Mouse (Mus musculus) cerebellum, adult 2 months (tissue): ENCODE measurements at regions not wholly inside any gene's neighbourhood (a gene's known extent, or its start where the extent isn't known, plus 50 kb on each side); places are given as distances from the start of the nearest gene placed in this dataset.
"Not testable (repeated sequence)": the region's sequence is repeated elsewhere in the genome, so short reads cannot be mapped to it uniquely, and the experiment has no call there.

Experiments used
- DNase-seq, 2 experiments: peaks; one replicate each; pipeline ENCODE4 v3.0.0; 2021
- H3K27ac ChIP-seq: fragments of 200-500 bp; 2 replicates; pipeline ENCODE4 v1.5.1; 2012; ENCODE audit warnings: low read length, control low read depth, inconsistent platforms; ENCODE audit not compliant: insufficient read depth
- H3K27me3 ChIP-seq: fragments of 200-500 bp; 2 replicates; pipeline ENCODE4 v1.6.1; 2012; ENCODE audit warnings: inconsistent platforms, mild to moderate bottlenecking, low read length, moderate library complexity; ENCODE audit not compliant: control insufficient read depth, insufficient read depth
- H3K4me1 ChIP-seq: fragments of 200-500 bp; 2 replicates; pipeline ENCODE4 v1.6.1; 2011; ENCODE audit warnings: low read length; ENCODE audit not compliant: control insufficient read depth, insufficient read depth
- H3K4me3 ChIP-seq: fragments of 200-500 bp; replicated peaks from 2 replicates; pipeline ENCODE3; 2011; ENCODE audit warnings: mild to moderate bottlenecking, low read depth, low read length, control low read depth; ENCODE audit not compliant: insufficient read depth
- CTCF ChIP-seq: fragments of 200-500 bp; IDR thresholded peaks from 2 replicates; pipeline ENCODE4 v1.5.1; 2011; ENCODE audit warnings: low read depth, mild to moderate bottlenecking, control low read depth, low read length, moderate library complexity, borderline replicate concordance; ENCODE audit not compliant: insufficient read depth
- POLR2A ChIP-seq: fragments of 200-500 bp; IDR thresholded peaks from 2 replicates; pipeline ENCODE4 v1.6.1; 2011; ENCODE audit warnings: low read length, control low read depth, borderline replicate concordance; ENCODE audit not compliant: insufficient read depth
- WGBS: fragments of 180-500 bp; shearing (Covaris S2); methylation state at CpG from one replicate; pipeline ENCODE4 v1.1.7; 2018; 5-methylcytosine and 5-hydroxymethylcytosine counted together

DNA sequence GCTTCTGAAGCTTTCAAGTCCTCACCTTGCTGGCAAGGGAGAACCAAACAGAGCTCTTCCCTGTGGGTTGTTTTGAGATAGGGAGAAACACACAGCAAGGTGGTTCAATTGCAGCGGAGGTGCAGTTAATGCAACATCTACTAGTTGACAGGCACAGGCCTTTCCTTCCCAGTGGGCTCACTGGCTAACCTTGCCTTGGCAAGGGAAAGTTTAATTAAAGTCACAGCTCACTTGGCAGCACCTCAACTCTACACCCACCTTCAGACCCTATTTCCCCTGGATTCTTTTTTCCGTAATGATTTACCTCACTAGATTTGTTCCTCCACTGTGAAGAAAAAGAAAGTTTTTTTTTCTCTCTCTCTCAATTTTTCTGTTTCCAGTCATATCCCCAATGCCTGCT is 314.5 kb downstream of the Tlr4 start:
- TF ChIP-seq POLR2A (no peak), CTCF (no peak)
- WGBS = 89% methylated on average over 2 of the region's 2 CpGs
- Histone ChIP-seq H3K27ac (no peak overlapping the region), H3K4me1 (no peaks in the 10 kb centered on the region), H3K4me3 (no peak overlapping the region), H3K27me3 (no peaks in the 10 kb centered on the region)
- DNase-seq = no peak

DNA sequence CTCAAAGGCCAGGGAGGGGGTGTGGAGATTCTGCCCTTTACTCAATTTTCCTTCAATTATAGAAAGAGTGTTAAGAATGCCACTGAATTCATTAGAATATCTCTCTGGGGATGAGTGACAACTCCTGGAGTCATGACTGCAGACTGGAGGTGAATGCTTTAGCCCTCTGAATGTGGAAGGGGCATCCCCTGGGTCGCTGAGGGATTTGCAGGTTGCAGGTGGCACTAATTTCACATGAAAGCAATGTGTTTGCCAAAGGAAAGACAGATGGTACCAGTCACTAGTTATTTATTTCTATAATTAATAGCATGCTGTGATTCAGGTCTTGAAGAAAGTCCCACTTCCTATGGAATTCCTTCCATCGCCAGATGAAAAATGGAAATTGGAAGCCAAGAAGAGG is 321.1 kb downstream of the Tlr4 start:
- Histone ChIP-seq H3K4me1 (no peaks in the 10 kb centered on the region; the same call in 1 of the 2 replicates), H3K27ac (no peak overlapping the region), H3K27me3 (no peaks in the 10 kb centered on the region), H3K4me3 (no peak overlapping the region)
- peak; percentile 27 to 70 for DNase-seq
- WGBS = 8% methylated on average over 2 of the region's 2 CpGs
- TF ChIP-seq CTCF (no peak), POLR2A (no peak)

DNA sequence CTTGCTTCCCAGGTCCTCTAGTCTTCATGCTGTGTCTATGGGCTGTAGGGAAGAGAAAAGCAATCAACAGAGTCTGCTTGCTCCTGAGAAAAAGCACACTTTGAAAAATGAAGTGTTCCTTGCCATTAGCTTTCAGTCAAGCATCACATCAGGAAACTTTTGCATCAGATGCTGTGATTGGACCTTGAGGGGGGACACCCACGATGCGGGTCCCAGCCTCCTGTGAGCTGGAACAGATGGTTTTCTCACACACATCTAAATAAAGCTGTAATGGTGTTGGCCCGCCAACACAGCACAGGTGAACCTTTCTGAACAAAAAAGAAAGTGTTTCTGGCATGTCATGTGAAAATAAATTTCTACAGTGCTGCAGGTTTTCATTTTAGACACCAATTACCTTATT is 335.3 kb downstream of the Tlr4 start:
- DNase-seq = peak; percentile 20 to 52
- 13% methylated on average over 3 of the region's 3 CpGs for whole genome bisulfite sequencing
- H3K27ac ChIP-seq = no peak overlapping the region
- peaks cover 3% of the 10 kb centered on the region; the same call in 1 of the 2 replicates for H3K4me1 ChIP-seq
- no peak overlapping the region for H3K4me3 ChIP-seq
- TF ChIP-seq POLR2A = no peak
- no peak for TF ChIP-seq CTCF
- H3K27me3 ChIP-seq = no peaks in the 10 kb centered on the region

DNA sequence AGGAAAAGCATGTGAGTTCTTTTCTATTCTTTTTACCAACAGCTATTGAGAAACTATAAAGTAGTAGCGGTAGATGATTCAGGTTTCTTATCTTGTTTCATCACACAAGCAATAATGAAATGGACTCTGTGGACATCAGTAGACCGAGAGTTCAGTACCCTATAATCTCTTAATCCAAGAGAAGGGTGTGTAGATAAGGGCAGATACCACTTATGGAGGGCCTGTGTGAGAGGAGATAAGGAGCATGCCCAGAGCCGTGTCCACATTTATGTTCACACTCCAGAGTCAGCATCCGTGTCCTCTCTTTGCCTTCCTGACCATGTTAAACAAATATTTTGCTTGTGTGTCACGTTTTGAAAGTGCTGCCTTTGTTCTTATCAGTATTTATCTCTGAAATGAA is 340.3 kb downstream of the Tlr4 start:
- no peak overlapping the region for H3K4me3 ChIP-seq
- WGBS = 89% methylated on average over 5 of the region's 5 CpGs
- no peak for TF ChIP-seq POLR2A
- TF ChIP-seq CTCF = no peak
- DNase-seq = no peak
- no peak overlapping the region for H3K27ac ChIP-seq
- no peaks in the 10 kb centered on the region for H3K27me3 ChIP-seq
- peaks cover under 1% of the 10 kb centered on the region; the same call in 1 of the 2 replicates for H3K4me1 ChIP-seq

DNA sequence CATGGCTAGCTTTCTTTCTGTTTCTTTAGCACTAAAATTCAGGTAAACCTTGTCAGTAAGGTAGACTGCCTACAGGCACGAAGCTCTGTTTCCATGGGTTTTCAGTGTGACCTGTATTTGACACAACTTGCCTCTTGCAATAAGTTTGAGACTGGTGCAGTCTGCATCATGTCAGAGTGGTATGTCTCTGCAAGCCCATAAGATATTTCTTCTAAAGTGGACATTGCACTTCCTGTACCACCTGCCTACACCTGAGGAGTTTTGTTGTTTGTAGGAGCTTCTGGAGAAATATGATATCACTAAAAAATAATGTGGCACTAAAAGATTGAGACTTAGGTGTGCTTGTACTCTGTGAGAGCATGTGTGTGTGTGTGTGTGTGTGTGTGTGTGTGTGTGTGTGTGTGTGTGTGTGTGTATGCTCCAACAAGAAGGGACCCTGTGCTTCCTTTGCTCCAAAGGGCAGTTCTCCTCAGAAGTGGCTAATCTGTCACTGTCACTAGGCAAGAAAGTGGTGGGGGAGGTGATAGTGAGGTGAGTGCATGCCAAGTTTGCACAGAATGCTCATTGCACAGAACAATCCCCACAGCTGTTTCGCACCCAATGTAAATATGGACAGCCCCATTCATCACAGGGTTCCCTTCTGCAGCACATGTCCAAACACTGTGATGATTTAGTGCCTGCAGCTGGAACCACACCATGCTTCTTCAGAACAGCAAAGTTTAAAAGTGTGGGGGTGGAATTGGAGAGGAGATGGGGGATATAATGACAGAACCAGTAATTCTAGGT is 360.5 kb downstream of the Tlr4 start:
- TF ChIP-seq POLR2A = no peak
- TF ChIP-seq CTCF = no peak
- H3K4me1 ChIP-seq = no peaks in the 10 kb centered on the region
- 79% methylated on average over 2 of the region's 2 CpGs for WGBS

DNA sequence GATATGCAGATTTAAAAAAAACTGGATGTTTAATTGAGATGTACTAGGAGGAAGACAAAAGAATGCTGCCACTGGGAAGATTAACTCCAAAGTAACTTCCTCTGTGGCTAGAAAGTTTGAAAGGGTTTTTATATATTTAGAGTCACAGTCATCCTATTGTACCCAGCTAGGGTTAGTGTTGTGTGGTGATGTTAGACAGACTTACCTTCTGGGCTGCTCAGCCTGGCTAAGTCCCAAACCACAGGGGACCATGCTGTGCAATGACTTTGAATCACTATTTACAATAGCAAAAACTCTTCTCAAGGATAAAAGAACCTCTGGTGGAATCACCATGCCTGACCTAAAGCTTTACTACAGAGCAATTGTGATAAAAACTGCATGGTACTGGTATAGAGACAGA is 363.2 kb downstream of the Tlr4 start:
- no peaks in the 10 kb centered on the region for H3K4me1 ChIP-seq
- no peaks in the 10 kb centered on the region for H3K27me3 ChIP-seq
- DNase-seq = no peak
- no peak overlapping the region for H3K27ac ChIP-seq
- H3K4me3 ChIP-seq = no peak overlapping the region
- TF ChIP-seq POLR2A = no peak

More for the DNA sequence above, 360.5 kb downstream of the Tlr4 start:
- no peak overlapping the region for H3K27ac ChIP-seq
- no peak for DNase-seq
- H3K27me3 ChIP-seq = no peaks in the 10 kb centered on the region
- H3K4me3 ChIP-seq = no peak overlapping the region

DNA sequence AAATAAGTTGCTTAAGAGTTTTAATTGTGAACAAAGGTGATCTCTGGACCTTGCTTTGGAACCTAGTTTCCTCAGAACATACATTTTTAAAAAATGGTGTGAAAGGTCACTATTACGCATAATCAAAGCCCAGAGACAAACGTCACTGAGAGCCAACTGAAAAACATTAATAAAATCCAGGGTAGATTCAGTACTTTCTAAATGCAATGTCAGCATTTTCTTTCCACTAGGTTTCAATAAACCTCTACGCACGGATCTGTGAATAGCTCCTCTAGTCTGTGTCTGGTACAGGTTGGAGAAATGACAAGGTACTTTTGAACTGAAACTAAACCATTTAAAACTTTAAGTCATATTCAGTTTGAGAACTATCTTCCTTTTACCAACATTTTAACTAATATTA is 367.0 kb downstream of the Tlr4 start:
- TF ChIP-seq POLR2A = no peak
- Histone ChIP-seq H3K4me3 (no peak overlapping the region), H3K27me3 (no peaks in the 10 kb centered on the region), H3K4me1 (no peaks in the 10 kb centered on the region), H3K27ac (no peak overlapping the region)
- DNase-seq = no peak
- WGBS = 86% methylated on average over 4 of the region's 4 CpGs

DNA sequence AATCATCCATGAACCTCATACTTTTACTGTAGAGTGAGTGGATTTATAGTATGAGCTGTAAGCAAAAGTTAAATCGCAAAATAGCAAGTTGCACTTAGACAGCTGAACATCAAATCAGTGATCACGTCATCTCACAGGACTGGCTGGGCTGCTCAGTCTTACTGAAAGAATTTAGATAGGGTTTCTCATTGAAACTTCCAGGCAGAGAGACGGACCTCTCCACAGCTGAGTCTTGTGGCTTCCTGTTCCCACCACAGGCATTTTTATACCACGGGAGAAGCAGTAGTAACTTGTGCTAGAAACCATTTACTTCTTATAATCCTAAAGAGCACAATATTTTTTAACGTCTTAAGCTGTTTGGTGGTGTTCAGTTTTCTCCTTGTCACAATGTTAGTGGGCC is 369.5 kb downstream of the Tlr4 start:
- 91% methylated on average over 5 of the region's 5 CpGs for WGBS
- no peaks in the 10 kb centered on the region for H3K4me1 ChIP-seq

DNA sequence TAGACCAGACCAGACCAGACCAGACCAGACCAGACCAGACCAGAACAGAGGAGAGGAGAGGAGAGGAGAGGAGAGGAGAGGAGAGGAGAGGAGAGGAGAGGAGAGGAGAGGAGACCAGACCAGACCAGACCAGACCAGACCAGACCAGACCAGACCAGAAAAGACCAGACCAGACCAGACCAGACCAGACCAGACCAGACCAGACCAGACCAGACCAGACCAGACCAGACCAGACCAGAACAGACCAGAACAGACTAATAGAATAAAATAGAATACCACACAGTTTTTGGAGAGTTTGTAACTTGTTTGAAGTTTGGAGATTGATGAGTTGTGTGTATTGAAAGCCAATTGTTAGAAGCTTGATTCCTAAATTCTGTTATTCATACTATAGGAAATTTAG is 381.0 kb downstream of the Tlr4 start:
- DNase-seq = peak; percentile 45 to 54
- not testable (repeated sequence) for H3K4me1 ChIP-seq, H3K27me3 ChIP-seq, H3K4me3 ChIP-seq, H3K27ac ChIP-seq

More for the DNA sequence above, 369.5 kb downstream of the Tlr4 start:
- Histone ChIP-seq H3K27me3 (no peaks in the 10 kb centered on the region), H3K4me3 (no peak overlapping the region), H3K27ac (no peak overlapping the region)
- DNase-seq = no peak
- TF ChIP-seq CTCF (no peak), POLR2A (no peak)
